Mouse (Mus musculus) mouse embryonic stem cell (cell line): ENCODE data around the gene Itgav.

Experiments used
- in situ Hi-C, 2 experiments: fragments of 300-500 bp; cut with MboI; formaldehyde crosslinking; loops; 1 replicate in 1 of 2; 3 replicates in 1 of 2; pipeline ENCODE4 v1.14.3; 2019 to 2020; ENCODE audit warnings: low sequenced_read_pairs in 2 of 2, low pct_unique_long_range_greater_than_20kb in 1 of 2, mixed read lengths in 1 of 2; ENCODE audit not compliant: unreplicated experiment in 1 of 2

Itgav gene

DNA sequence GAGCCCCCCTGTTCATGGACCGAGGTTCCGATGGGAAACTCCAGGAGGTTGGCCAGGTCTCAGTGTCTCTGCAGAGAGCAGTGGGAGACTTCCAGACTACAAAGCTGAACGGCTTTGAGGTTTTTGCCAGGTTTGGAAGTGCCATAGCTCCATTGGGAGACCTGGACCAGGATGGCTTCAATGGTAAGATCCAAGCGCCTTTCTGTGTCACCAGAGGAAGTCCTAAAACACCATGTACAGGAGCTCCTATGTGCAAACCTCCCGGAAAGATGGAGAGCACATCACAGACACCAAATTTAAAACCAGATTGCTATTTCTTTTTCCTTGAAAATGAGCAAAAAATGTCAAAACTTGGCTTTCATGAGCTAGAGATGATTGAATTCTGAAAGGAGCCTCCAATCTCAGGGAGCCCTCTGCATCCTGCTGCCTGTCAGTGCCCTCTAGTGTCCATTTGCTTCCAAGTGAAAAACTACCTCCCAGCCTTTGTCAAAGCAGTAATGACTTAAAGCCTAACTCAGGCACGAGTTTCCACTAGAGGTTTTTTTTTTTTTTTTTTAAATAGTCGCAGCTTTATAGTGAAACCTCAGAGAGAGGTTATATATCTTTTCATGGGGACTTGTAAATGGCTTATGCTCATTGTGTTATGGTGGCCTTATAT lies 47.1 kb downstream of the Itgav start:
- in situ Hi-C loops, result no loop called here

DNA sequence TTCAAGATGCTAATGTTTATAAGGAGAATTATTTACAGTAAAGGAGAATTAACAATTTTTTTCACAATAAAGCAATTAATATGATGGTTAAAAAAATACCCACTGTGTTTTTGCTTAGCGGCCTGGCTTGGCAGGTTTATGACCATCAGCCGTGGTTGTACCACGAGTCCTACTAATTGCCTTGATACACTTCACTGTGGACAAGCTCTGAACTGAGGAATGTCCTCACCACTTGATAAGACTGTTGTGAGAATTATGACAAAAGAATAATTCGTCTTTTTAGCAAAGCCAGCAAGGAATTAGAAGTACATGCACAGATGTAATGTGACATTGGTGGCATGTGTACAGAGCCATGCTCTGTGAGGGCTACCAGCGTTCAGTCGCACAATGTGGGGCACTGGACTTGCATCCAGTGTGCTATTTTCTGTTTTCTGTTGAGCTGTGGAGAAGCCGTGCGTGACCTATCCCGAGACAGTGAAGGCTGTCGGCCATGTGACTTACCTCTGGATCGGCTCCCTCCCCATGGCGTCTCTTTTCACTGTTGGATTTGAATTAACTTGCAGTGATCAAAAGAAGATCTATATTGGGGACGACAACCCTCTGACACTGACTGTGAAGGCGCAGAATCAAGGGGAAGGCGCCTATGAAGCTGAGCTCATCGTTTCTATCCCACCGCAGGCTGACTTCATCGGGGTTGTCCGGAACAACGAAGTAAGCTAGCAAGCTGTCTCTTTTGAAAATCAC lies 67.3 kb downstream of the Itgav start:
- in situ Hi-C loops, result no loop called here

DNA sequence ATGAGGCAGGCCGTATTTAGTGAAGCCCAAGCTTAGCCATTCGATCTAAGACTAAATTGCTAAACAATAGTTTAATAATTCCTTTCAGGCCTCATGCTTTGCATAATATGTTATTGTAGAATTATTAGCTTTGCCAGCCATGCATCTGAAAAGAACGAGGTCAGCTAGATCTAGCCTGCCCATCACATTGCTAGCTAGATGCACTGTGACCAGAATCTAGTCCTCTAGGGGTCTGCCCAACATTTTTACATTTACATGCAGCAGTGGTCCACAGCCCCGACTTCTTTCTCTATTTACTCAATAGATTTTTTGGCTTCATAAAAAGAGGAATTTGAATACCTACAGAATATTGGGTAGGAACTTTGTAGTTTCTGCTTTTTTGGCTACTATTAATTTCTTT lies 67.9 kb downstream of the Itgav start:
- in situ Hi-C loops, result no loop called here

DNA sequence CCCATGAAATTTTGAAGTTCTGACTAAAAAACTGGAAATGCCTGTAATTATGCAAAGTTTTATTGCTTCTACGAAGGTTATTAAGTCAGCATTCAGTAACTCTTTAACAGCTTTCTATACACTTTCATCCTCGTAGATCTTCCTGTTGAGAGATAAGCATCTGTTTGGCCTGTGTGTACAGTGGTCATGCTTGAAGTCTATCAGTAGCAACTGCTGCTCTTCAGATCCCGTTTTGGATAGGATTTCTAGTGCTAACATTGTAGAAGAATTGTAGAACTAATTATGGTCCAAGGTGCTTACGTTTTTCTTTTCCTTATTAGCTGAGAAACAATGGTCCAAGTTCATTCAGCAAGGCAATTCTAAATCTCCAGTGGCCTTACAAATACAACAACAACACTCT lies 71.6 kb downstream of the Itgav start:
- in situ Hi-C loops, result no loop called here

DNA sequence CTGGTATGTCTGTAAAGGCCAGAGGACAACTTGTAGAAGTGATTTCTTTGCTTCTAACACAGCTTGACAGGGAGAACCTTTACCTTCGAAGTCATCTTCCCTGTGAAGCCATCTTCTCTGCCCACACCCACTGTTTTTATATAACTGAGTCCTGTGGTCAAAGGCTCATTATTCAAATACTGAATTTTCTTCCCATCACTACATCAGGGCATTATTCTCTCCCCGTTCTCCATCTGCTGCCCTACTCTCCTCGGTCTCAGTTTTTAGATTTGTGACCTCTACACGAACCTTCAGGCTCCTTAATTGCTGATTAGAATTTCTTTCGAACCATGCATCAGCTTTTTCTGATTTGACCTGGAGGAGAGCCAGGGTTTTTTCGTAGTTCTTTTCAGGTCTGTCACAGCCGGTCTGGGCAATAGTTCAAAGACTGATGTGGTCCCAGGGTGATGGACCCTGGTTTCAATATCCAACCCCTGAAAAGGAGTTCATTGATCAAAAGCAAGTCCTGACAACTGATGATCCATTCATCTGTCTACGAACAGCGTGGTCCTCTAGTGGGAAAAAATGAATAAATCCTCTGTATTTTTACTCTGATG lies 73.8 kb downstream of the Itgav start:
- in situ Hi-C loops, result no loop called here

DNA sequence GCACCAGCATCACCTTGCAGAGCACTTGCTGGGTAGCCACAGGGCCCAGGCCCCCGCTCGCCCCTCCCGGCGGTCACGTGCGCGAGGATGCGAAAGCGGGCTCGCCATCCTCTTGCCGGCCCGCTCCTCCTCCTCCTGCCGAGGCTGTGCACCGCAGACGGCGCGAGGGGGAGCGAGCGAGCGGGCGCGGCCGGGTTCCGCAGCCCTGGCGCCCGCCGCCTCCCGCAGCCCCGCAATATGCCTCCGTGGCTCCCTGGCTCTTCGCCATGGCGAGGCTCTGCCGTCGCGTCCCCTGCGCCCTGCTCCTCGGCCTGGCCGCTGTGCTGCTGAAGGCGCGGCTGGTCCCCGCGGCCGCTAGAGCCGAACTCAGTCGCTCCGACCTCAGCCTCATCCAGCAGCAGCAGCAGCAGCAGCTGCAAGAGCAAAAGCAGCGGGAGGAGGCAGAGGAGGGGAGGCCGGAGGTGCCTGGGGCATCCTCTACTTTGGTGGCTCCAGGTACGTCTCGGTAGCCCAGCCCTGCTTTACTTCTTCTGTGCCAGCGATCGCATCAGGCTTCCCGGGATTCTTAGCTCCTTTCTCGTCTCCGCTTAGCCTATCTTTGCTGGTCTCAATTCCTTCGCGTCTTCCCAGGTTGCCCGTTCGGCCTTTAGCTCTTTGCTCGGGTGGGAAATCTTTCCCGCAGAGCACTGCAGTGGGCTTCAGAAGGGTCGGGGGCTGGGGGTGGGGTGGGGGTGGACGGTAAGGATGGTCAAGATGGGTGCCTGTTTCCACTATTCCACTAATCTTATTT lies 88.5 kb downstream of the Itgav start, which contains the start of gene Fam171b:
TSS of gene Fam171b (plus strand) at position 154 of the 790 bp plus-strand sequence.
- in situ Hi-C loops, result no loop called here

DNA sequence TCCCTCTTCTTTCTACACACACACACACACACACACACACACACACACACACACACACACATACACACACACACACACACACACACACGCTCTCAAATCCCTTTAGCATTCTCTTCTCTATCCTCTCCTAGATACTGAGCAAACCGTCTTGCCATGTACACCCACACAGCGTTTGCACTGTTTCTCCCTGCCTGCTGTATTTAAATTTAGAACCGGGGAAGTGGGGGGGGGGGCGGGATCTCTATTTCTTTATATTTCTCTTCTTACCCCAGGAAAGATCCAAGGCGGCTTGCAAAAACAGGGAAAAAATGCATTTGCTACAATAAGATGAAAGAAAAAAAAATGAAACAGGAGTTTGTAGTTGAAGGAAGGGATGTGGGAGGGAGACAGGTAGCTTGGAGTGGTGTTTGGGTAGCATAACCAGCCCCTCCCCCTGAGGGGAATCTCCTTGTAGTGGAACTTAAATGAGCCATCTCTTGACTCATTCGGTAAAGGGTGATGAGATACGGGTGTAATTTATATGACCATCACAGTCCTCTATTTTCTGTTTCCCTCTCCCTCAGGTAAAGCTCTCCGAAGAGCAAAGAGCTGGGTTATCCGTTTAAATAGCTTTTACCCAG lies 89.2 kb downstream of the Itgav start:
- in situ Hi-C loops, result no loop called here

DNA sequence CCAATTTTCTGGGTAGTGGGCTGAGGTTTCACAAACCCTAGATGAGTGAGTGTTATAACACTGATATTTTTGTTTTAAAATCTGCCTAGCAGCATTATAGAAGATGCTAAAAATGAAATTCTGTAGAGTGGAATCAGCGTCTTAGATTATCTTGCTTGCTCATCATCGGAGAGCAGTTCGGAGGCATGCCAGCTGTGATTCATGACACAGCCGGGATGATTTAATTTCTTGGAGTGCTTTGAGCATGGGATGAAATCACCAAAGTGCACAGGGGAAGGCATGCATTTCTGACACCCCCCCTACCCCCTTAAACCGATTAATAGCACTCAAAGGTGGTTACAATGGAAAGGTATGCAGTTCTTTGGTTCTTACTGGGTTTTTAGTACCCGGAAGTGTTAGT lies 89.8 kb downstream of the Itgav start:
- in situ Hi-C loops, result no loop called here

DNA sequence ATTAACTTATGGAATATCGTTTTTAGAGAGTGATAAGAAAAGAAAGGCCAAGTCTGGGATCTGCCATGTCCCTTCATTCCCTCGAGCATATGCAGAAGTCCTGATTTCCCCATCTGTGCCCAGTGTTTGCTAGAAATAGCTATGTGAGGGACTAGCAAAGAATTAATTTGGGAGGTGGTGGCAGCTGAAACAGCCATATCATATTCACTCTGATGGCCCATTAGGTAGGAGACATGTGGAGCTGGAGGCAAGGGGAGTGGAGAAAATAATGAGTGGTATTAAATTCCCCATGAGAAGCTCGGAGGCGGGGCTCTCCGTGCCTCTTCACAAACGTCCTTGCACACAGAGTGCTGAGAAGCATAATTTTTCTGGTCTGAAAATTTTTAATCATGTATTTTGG lies 92.0 kb downstream of the Itgav start:
- in situ Hi-C loops, result no loop called here

DNA sequence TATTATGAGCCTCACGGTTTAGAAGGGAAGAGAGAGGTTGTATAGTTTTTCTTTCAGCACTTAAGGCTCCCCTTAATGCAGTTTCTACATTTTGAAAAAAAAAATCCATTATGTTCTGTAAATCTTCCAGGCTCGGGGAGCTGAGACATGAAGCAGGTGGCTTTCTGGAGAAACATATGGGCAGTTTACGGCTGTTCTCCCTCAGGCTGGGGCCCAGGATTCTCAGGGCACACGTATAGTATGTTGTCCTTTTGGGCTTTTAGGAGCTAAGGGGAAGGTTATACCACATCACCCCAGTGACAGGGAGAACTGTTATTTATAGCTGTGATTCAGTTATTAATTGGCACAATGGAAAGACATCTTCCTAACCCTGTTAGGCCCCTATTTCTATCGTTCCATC lies 101.0 kb downstream of the Itgav start:
- in situ Hi-C loops, result no loop called here

DNA sequence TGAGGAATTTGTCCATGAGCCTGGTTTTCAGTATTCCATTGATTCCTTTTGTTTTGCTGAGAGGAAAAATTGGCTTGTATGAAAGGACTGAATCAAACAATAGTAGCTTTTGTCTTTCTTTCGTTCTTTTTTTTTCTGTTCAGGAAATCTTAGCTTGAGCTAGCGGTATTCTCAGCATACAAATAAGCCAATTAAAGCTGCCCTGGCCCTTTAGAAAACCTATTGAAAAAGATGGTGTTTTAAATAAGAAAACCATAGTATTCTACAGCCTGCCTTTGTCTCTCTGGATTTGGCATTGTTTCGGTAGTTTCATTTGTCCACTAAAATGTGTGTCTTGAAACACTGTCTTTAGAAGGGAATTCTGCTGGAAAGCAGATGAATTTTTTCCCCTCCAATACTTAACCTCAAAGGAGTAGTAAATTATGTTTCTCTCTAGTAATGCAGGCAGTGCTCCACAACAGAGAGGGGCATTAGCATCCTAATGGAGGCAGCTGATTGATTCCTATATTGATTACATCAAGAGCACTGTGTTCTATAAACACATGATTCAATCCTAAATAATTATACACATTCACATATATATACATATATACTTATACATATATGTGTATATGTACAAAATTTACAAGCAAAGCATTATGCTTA lies 104.8 kb downstream of the Itgav start:
- in situ Hi-C loops, result no loop called here

DNA sequence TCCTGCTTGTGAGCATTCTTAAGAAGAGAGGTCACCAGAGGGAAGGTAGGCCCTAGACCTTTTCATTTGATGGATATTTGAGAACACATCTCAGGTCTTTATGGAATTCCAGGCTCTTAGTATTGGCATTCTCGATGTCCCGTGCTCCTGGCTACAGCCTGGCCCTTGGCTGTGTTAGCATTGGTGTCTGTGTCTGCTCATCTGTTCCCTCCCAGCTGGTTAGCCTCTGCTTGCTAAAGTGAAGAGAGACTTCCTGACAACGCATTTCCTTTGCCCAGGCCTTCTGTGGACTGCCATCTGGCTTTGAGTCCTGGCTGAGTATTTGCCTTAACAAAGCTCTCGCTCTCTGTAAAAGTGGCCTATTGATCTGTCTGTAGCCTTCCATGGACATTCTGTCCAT lies 108.7 kb downstream of the Itgav start:
- in situ Hi-C loops, result no loop called here

DNA sequence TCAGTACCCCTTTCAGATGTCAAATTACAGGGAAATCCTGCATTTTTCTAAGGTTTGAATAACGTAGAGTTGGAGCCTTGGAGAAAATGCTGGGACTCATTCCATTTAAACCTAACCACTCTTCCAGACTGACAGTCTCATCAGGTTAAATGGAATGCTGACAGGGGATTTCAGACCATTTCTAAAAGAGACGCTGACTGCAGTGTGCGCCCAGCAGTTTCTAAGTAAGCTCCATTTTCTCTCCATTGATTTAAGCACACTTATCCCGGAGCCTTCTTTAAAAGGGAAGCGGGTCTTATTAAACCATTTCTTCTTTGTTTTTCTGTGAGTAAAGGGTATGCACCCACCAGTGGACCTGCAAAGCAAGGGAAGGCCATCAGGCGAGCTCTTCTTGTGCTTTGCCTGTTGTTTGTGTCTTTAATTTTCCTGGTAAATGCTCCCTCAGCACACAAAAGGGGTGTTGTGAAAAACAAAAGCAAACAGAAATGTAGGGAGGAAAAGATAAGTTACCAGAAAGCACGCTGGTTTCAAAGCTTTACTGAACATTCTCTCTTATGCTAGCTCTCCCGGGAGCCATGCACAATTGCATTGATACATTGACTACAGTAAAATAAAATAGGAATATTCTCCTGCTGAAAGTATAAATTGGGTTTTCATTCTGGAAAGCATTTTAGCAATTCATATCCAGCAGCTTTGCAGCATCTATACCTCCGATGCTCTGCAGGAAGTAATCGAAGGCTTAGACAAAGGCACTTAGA lies 111.3 kb downstream of the Itgav start:
- in situ Hi-C loops, result no loop called here

DNA sequence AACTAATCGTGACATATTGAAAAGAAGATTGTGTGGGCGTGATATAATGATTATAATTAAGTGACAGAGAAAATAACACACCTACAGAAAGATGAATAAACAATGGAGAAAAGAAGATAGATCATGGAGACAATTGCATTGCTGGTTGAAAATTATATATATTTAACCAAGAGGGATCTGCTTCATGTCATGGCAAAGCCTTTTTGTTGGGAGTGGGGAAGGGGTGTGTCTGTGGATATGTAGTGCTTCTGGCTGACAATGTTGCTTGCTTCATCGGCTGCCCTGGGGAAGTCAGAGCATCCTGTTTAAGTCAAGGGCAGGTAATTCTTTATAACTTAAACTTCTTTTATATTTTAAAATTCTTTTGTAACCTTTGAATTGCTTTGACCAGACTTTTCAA lies 124.3 kb downstream of the Itgav start:
- in situ Hi-C loops, result no loop called here

DNA sequence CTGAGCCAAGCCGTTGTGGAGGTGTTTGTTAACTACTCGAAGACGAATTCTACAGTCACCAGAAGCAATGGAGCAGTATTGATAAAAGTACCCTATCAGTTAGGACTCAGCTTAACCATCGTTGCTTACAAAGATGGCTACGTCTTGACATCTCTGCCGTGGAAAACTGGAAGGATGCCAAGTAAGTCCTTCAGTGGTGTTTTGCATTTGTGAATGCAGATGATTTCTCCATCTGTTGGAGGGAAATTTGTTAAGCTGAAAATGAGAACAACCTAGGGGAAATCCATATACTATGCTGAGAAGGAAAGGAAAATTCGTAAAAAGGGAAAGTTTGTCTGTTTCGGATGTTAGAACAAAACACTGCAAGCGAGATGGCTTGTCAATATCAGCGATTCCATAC lies 129.2 kb downstream of the Itgav start:
- in situ Hi-C loops, result no loop called here

DNA sequence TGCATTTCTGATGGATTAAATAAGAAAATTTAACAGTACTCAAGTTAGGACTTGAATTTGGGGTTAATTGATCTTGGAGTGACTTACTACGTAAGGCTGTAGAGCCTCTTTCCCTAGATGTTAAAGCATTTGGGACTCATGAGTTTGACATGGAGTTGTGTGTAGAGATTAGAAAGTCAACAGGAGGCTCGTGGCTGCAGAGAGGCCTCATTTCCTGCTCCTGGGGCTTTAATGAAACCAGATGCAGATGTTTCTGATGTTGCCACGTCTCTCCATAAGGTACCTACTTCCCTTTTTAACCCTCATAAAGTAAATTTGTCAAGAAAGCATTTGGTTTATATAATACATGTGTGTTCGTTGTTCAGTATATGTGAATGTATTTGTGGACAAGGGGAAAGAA lies 132.0 kb downstream of the Itgav start:
- in situ Hi-C loops, result no loop called here
